ENCODE assay signal across 8 mouse cellular contexts in the genomic region with DNA sequence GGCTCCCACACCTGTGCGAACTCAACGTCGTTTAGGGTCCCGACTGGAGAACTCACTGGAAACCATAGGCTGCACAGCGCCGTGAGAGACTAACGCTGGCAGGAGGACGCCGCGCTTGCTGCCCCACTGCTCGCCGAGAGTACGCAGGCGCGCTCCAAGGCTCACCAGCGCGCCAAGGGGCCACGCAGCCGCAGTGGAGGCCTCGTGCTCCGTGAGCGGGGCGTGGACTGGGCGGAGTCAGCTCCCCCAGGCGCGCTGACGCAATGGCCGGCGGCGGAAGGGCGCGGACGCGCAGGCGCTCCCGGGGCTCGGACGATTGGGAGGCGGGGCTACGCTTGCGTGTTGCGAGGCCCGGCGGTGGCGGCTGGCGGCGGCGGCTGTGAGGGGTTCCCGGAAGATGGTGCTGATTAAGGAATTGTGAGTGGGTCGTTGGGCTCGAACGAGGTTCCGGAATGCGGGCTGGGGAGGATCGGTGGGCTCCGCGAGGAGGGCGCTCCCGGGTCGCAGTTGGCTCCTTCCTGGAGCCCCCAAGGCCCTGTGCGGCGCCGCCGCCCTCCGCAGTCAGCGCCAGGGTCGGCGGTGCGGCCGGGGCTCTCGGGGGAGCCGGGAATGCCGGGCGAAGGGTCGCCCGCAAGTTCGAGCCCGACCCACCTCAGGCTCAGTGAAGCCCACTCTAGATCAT. TPM values are rescaled to one million over a fixed set of nuclear protein-coding genes. Genes with fewer than 3 reads are reported as not detected.
DNase-seq lines count a peak whose midpoint lies in the region; ATAC-seq lines count a peak whose summit lies in the region.

TSS of gene Pitpnb (plus strand) at position 347 of the 682 bp plus-strand sequence.

- H3K9ac ChIP-seq in hindbrain, embryonic 15.5 days: peak within 1 kb of the TSS; percentile 93

- under 1% methylated on average over 78 of the region's 78 CpGs for WGBS in hindbrain, embryonic 15.5 days

- peak within 1 kb of the TSS; percentile 86 for H3K27ac ChIP-seq in hindbrain, embryonic 15.5 days (replicated peaks)

- H3K27me3 ChIP-seq in hindbrain, embryonic 15.5 days: no peaks in the 10 kb centered on the region

- peak; percentile 94 for DNase-seq in R1 (ENCODE audit: low read depth, low spot score)
- DNase-seq in cerebellum, postnatal 25 days: peak; percentile 99
- DNase-seq in frontal cortex, postnatal 36 days (ENCODE audit: low spot score in 2 of 2): peak; percentile 97 to 98
- DNase-seq in left cerebral cortex, adult 11 months (ENCODE audit: low spot score): peak; percentile 96
- DNase-seq in lung, postnatal 4 days: peak; percentile 99
- peak; percentile 98 for DNase-seq in retina, postnatal 7 days (ENCODE audit: low read depth, low spot score)
- peak; percentile 99 for DNase-seq in urinary bladder, adult 2 months (ENCODE audit: low spot score)

- peak within 1 kb of the TSS; percentile 68 for H3K4me2 ChIP-seq in hindbrain, embryonic 15.5 days

- no peaks in the 10 kb centered on the region for H3K36me3 ChIP-seq in hindbrain, embryonic 15.5 days

- ATAC-seq in hindbrain, embryonic 15.5 days (ENCODE audit: low FRiP score, low read depth): peak; percentile 99

- peak within 1 kb of the TSS; percentile 92 for H3K4me3 ChIP-seq in hindbrain, embryonic 15.5 days

- no peaks in the 10 kb centered on the region for H3K9me3 ChIP-seq in hindbrain, embryonic 15.5 days

- peaks cover 20% of the 10 kb centered on the region for H3K4me1 ChIP-seq in hindbrain, embryonic 15.5 days (replicated peaks)

RNA-seq across cellular contexts. Expression of gene Pitpnb, which starts in this region (rescaled TPM):
- polyA plus RNA-seq in hindbrain, embryonic 15.5 days (2015; fragmentation: Nextera tagmentation; extraction: Ambion mirVana): 94.8 and 94.9 TPM in 2 replicates
- 65.4 and 80.2 TPM in 2 replicates for polyA plus RNA-seq in urinary bladder, adult 2 months (2012; rRNA removed)

Comparison
In these comparisons a context has a peak if more than half of its experiments do, and no peak if none do; other contexts are left out.
1. Peak in every context shown above with its lines: DNase-seq, ATAC-seq, H3K4me3 ChIP-seq and H3K27ac ChIP-seq.